Mouse (Mus musculus) thymus, adult 18-20 months (tissue): Measurements from ENCODE around the gene Srprb.

Experiments
- DNase-seq, 2 experiments: peaks; one replicate each; pipeline ENCODE4 v3.0.0; 2022; ENCODE audit warnings: mixed read lengths in 2 of 2

Srprb gene

GRCm38 (mm10) chr9:103141266-103141665, 60.7 kb downstream of the Srprb start:
- DNase-seq = no peak

- DNase-seq = no peak
These were observed 61.6 kb downstream of the Srprb start for GRCm38 (mm10) chr9:103140384-103140783.

- DNase-seq = no peak
These were observed 62.5 kb downstream of the Srprb start for GRCm38 (mm10) chr9:103139481-103139880.
